Mouse (Mus musculus): Measurements from ENCODE around the gene Sipa1l1.

DNA sequence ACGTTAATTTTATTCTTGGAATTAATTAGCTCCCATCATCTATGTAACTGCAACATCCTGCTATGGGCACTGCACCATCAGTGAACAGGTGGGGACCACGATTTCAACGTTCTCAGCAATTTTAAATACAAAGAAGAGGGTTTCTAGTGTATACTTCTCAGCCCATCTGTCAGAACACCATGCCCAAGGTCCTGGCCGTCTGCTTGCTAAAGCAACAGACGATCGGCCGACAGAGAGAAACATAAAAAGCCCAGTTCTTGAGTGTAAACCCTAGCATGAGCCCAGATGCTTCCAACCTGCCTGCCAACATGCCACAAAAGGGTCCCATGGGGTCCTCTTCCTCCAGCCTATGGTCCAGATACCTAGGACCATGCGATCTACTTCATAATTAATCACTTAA is 288.9 kb downstream of the Sipa1l1 start:
- no peak for TF ChIP-seq POLR2A (IDR thresholded peaks at IDR 0.05; ENCODE audit: insufficient read depth, low read depth, low read length)
- TF ChIP-seq CTCF (IDR thresholded peaks at IDR 0.05; ENCODE audit: insufficient read depth, low read depth, low read length) = no peak
